Mouse (Mus musculus): ENCODE data around the gene Gsdmc3. TPM values are rescaled to one million over a fixed set of nuclear protein-coding genes. Genes with fewer than 3 reads are reported as not detected.
"Not testable (repeated sequence)": the region's sequence is repeated elsewhere in the genome, so short reads cannot be mapped to it uniquely, and the experiment has no call there.

Gsdmc3 gene
- total and polyA plus RNA-seq, 3 experiments, result not detected

DNA sequence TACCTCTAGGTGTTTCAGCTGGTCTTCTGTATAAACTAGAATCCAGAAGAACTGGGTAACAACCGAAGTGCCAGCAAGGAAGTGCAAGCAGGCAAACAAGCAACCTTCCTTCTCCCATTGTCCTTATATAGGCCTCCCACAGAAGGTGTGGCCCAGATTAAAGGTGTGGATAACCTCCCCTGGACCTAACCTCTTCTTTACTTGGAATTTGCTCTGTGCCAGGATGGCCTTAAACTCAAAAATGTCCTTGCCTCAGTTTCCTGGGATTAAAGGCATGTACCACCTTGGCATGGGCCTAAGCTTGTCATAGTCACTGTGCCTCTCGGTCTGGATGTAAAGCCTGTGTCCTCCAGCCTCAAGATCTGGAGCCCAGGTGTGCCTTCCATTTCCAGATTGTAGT lies 33.8 kb upstream of the Gsdmc3 start, which contains the start of gene Gsdmc4:
Gsdmc4 (minus strand) TSS at position 101 of the 400 bp plus-strand sequence.
- H3K79me2 ChIP-seq (ENCODE audit: control insufficient read depth, insufficient read depth, low read length, poor library complexity); H3K27me3 ChIP-seq (ENCODE audit: control insufficient read depth in 1 of 2, insufficient read depth in 2 of 2, low read length in 2 of 2); H3K4me1 ChIP-seq (ENCODE audit: control insufficient read depth in 1 of 2, insufficient read depth in 2 of 2, low read length in 2 of 2); H3K4me3 ChIP-seq (ENCODE audit: control insufficient read depth in 1 of 2, insufficient read depth in 1 of 2, low read depth in 2 of 2, low read length in 2 of 2); H3K36me3 ChIP-seq (ENCODE audit: control insufficient read depth in 1 of 2, insufficient read depth in 2 of 2, low read length in 2 of 2); H3K27ac ChIP-seq (ENCODE audit: control insufficient read depth, low read depth, low read length); H3K9me3 ChIP-seq (replicated peaks; ENCODE audit: insufficient read depth, low read length); H3K9ac ChIP-seq (ENCODE audit: control insufficient read depth, low read depth, low read length, poor library complexity, severe bottlenecking); DNase-seq (ENCODE audit: low read depth, low spot score): not testable (repeated sequence)

GRCm38 (mm10) chr15:63909896-63910295 lies 31.5 kb upstream of the Gsdmc3 start:
- not testable (repeated sequence) for H3K36me3 ChIP-seq (ENCODE audit: control insufficient read depth in 1 of 2, insufficient read depth in 2 of 2, low read length in 2 of 2); H3K4me3 ChIP-seq (ENCODE audit: control insufficient read depth in 1 of 2, insufficient read depth in 1 of 2, low read depth in 2 of 2, low read length in 2 of 2); H3K4me1 ChIP-seq (ENCODE audit: control insufficient read depth in 1 of 2, insufficient read depth in 2 of 2, low read length in 2 of 2); H3K27ac ChIP-seq (ENCODE audit: control insufficient read depth, low read depth, low read length); H3K9me3 ChIP-seq (replicated peaks; ENCODE audit: insufficient read depth, low read length); H3K27me3 ChIP-seq (ENCODE audit: control insufficient read depth in 1 of 2, insufficient read depth in 2 of 2, low read length in 2 of 2); H3K9ac ChIP-seq (ENCODE audit: control insufficient read depth, low read depth, low read length, poor library complexity, severe bottlenecking); H3K79me2 ChIP-seq (ENCODE audit: control insufficient read depth, insufficient read depth, low read length, poor library complexity); DNase-seq (ENCODE audit: low read depth, low spot score)

DNA sequence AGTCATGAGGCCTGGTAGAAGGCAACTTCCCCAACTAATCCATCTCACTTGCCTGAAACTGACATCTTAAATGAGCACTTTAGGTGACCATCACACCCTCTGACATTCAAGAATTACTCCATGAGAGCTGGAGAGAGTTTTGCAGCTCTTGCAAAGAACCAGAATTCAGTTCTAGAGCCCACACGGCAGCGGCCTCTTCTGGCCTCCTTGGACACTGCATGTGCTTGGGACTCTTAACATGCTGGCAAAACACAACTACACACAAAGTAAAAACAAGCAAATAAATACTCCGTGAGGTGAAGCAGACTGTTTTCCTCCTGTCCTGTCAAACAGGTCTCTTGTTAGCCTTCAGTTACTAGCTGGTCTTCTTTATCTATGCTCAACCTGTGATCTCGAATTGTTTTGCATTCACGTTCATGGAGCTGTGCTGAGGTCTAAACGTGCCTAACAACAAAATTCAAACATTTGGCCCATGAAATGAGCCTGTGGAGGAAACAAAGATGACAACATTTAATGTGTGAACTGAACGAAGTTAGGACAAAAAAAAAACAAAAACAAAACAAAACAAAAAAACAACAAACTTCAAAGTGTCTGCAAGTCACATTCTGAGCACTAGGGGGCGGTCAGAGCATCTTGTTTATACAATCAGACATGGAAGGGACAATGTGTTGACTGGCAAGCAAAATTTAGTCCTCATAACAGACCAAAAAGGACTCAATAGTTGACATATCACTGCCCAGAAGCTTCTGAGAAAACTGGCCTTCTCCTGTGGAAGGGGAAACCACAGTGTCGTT lies 17.4 kb upstream of the Gsdmc3 start:
- TF ChIP-seq MYC (IDR thresholded peaks at IDR 0.05; ENCODE audit: low read depth, low read length) (0 out of 2 replicates have a peak, but pooled peaks have one; percentile 43), MXI1 (IDR thresholded peaks at IDR 0.05; ENCODE audit: low read depth, low read length) (0 out of 2 replicates have a peak, but pooled peaks have one; percentile 42), ZKSCAN1 (IDR thresholded peaks at IDR 0.05; ENCODE audit: low read depth, low read length) (peak; percentile 64; the same call in 1 of the 2 replicates), MAX (IDR thresholded peaks at IDR 0.05; ENCODE audit: low read length) (peak; percentile 43; the same call in 1 of the 2 replicates), CTCF (IDR thresholded peaks at IDR 0.05 in 2 of 3, conservative IDR thresholded peaks at IDR 0.05 in 1 of 3; ENCODE audit: control insufficient read depth in 1 of 3, insufficient read depth in 1 of 3, low read depth in 2 of 3, low read length in 3 of 3, poor library complexity in 1 of 3, severe bottlenecking in 1 of 3) (peak; percentile 84 to 87 (median 87)), RAD21 (IDR thresholded peaks at IDR 0.05; ENCODE audit: low read depth, low read length) (peak; percentile 83), ZNF384 (IDR thresholded peaks at IDR 0.05; ENCODE audit: low read depth, low read length) (0 out of 2 replicates have a peak, but pooled peaks have one; percentile 15), SIN3A (IDR thresholded peaks at IDR 0.05; ENCODE audit: low read length) (peak; percentile 49; the same call in 1 of the 2 replicates), ZC3H11A (IDR thresholded peaks at IDR 0.05; ENCODE audit: low read depth, low read length) (peak; percentile 87), SMC3 (IDR thresholded peaks at IDR 0.05; ENCODE audit: low read depth, low read length) (peak; percentile 80)
- not testable (repeated sequence) for H3K79me2 ChIP-seq (ENCODE audit: control insufficient read depth, insufficient read depth, low read length, poor library complexity); H3K27me3 ChIP-seq (ENCODE audit: control insufficient read depth in 1 of 2, insufficient read depth in 2 of 2, low read length in 2 of 2); H3K36me3 ChIP-seq (ENCODE audit: control insufficient read depth in 1 of 2, insufficient read depth in 2 of 2, low read length in 2 of 2); H3K9me3 ChIP-seq (replicated peaks; ENCODE audit: insufficient read depth, low read length); H3K27ac ChIP-seq (ENCODE audit: control insufficient read depth, low read depth, low read length); H3K4me1 ChIP-seq (ENCODE audit: control insufficient read depth in 1 of 2, insufficient read depth in 2 of 2, low read length in 2 of 2)
- Histone ChIP-seq H3K9ac (ENCODE audit: control insufficient read depth, low read depth, low read length, poor library complexity, severe bottlenecking) (peak overlapping the region; percentile 32), H3K4me3 (ENCODE audit: control insufficient read depth in 1 of 2, insufficient read depth in 1 of 2, low read depth in 2 of 2, low read length in 2 of 2) (peak overlapping the region; percentile 51 to 53)
- DNase-seq (ENCODE audit: low read depth, low spot score), result peak; percentile 83

GRCm38 (mm10) chr15:63888440-63888839 lies 10.1 kb upstream of the Gsdmc3 start:
- not testable (repeated sequence) for H3K4me1 ChIP-seq (ENCODE audit: control insufficient read depth in 1 of 2, insufficient read depth in 2 of 2, low read length in 2 of 2); H3K27ac ChIP-seq (ENCODE audit: control insufficient read depth, low read depth, low read length); H3K36me3 ChIP-seq (ENCODE audit: control insufficient read depth in 1 of 2, insufficient read depth in 2 of 2, low read length in 2 of 2); H3K9me3 ChIP-seq (replicated peaks; ENCODE audit: insufficient read depth, low read length); DNase-seq (ENCODE audit: low read depth, low spot score); H3K4me3 ChIP-seq (ENCODE audit: control insufficient read depth in 1 of 2, insufficient read depth in 1 of 2, low read depth in 2 of 2, low read length in 2 of 2); H3K9ac ChIP-seq (ENCODE audit: control insufficient read depth, low read depth, low read length, poor library complexity, severe bottlenecking); H3K79me2 ChIP-seq (ENCODE audit: control insufficient read depth, insufficient read depth, low read length, poor library complexity); H3K27me3 ChIP-seq (ENCODE audit: control insufficient read depth in 1 of 2, insufficient read depth in 2 of 2, low read length in 2 of 2)

DNA sequence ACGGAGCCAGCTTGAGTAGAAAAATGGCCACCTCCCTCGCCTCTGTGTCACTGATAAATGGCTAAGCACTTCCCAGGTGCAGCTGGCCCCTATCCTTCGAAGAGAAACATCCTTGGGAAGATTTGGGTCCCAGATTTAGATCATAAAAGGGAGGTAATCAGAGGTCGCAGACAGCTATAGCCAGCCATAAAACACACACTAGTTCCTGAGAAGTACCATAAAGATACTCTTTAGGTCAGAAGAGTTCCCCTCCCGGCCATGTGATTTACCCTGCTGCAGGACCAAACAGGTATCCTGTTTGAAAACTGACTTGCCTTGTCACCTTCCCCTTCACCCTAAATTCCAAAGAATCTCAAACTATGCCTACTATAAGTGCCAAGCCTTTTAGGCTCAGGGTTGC lies 9.6 kb upstream of the Gsdmc3 start:
- H3K36me3 ChIP-seq (ENCODE audit: control insufficient read depth in 1 of 2, insufficient read depth in 2 of 2, low read length in 2 of 2); H3K27me3 ChIP-seq (ENCODE audit: control insufficient read depth in 1 of 2, insufficient read depth in 2 of 2, low read length in 2 of 2); H3K4me3 ChIP-seq (ENCODE audit: control insufficient read depth in 1 of 2, insufficient read depth in 1 of 2, low read depth in 2 of 2, low read length in 2 of 2); H3K4me1 ChIP-seq (ENCODE audit: control insufficient read depth in 1 of 2, insufficient read depth in 2 of 2, low read length in 2 of 2); H3K27ac ChIP-seq (ENCODE audit: control insufficient read depth, low read depth, low read length); DNase-seq (ENCODE audit: low read depth, low spot score); H3K9me3 ChIP-seq (replicated peaks; ENCODE audit: insufficient read depth, low read length); H3K9ac ChIP-seq (ENCODE audit: control insufficient read depth, low read depth, low read length, poor library complexity, severe bottlenecking); H3K79me2 ChIP-seq (ENCODE audit: control insufficient read depth, insufficient read depth, low read length, poor library complexity): not testable (repeated sequence)
